Mouse (Mus musculus) spleen, adult 2 months (tissue): ENCODE data around the gene Atp6v1c2.

ENCODE experiments used
- CTCF ChIP-seq: fragments of 200-500 bp; IDR thresholded peaks from 2 replicates; pipeline ENCODE4 v1.5.1; 2011; ENCODE audit warnings: mild to moderate bottlenecking, inconsistent platforms; ENCODE audit not compliant: insufficient read depth, insufficient read length, insufficient replicate concordance; ENCODE audit errors: extremely low read depth
- POLR2A ChIP-seq: fragments of 200-500 bp; IDR thresholded peaks from 2 replicates; pipeline ENCODE4 v1.6.1; 2011; ENCODE audit warnings: low read depth, low read length, inconsistent platforms

GRCm38 (mm10) chr12:17256905-17257304, 72.3 kb downstream of the Atp6v1c2 start:
- TF ChIP-seq CTCF (peak; percentile 49; the same call in 1 of the 2 replicates), POLR2A (no peak)
